Mouse (Mus musculus): ENCODE measurements at regions not wholly inside any gene's neighbourhood (a gene's known extent, or its start where the extent isn't known, plus 50 kb on each side); places are given as distances from the start of the nearest gene placed in this dataset.

- peak; percentile 25 for DNase-seq (ENCODE audit: low read depth)
Measured at GRCm38 (mm10) chr9:56547291-56547977, 129.0 kb downstream of the Hmg20a start.

- DNase-seq (ENCODE audit: low read depth), result no peak
Measured at GRCm38 (mm10) chr9:56549774-56550173, 131.4 kb downstream of the Hmg20a start.

- no peak for DNase-seq (ENCODE audit: low read depth)
Measured at GRCm38 (mm10) chr9:56550178-56550577, 131.8 kb downstream of the Hmg20a start.

GRCm38 (mm10) chr9:56551376-56552186 is 133.2 kb downstream of the Hmg20a start:
- DNase-seq (ENCODE audit: low read depth), result peak; percentile 41

GRCm38 (mm10) chr9:56552187-56552686 is 133.8 kb downstream of the Hmg20a start:
- DNase-seq (ENCODE audit: low read depth), result peak; percentile 54

GRCm38 (mm10) chr9:56552766-56553165 is 134.4 kb downstream of the Hmg20a start:
- peak; percentile 87 for DNase-seq (ENCODE audit: low read depth)

- DNase-seq (ENCODE audit: low read depth), result no peak
Measured at GRCm38 (mm10) chr9:56553626-56554025, 135.2 kb downstream of the Hmg20a start.

- no peak for DNase-seq (ENCODE audit: low read depth)
Measured at GRCm38 (mm10) chr9:56554096-56554495, 135.7 kb downstream of the Hmg20a start.

GRCm38 (mm10) chr9:56559618-56560144 is 141.3 kb downstream of the Hmg20a start:
- DNase-seq (ENCODE audit: low read depth), result no peak

- DNase-seq (ENCODE audit: low read depth), result no peak
Measured at GRCm38 (mm10) chr9:56562440-56562839, 144.0 kb downstream of the Hmg20a start.

GRCm38 (mm10) chr9:56564048-56564737 is 145.8 kb downstream of the Hmg20a start:
- DNase-seq (ENCODE audit: low read depth), result no peak
